Mouse (Mus musculus) retina, postnatal 7 days (tissue): ENCODE data around the gene Tardbp.

ENCODE experiments used
- DNase-seq: peaks from one replicate; pipeline ENCODE4 v3.0.0-alpha.2; 2012; ENCODE audit warnings: low read depth, low spot score

The Tardbp gene

DNA sequence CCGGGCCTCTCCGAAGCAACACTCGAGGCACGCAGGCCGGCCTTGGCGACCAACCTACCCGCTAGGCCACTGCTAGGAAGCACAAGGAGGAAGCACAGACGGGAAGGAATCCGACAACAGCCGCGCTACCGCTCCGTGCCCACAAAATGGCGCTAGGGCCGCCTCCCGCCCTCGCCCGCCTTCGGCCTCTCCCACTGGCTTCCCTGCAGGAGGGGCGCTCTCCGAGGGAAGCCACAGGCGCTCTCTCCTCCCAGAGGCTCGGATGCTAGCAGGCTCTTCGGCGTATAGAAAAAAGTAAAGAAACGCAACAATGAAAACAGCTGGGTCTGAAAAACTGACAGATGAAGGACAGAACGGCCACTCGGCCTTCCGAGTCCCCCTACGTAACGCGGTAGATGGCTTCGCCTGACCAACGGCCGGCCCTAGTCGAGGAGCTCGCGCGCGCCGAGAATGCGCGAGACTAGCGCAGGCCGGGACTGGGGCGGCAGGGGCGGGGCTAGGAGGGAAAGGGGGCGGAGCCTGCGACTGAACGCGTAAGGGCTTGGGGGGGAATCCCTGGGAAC, at the start of gene Tardbp:
TSS of gene Tardbp (minus strand) at position 397 of the 563 bp plus-strand sequence.
- peak; percentile 91 for DNase-seq

DNA sequence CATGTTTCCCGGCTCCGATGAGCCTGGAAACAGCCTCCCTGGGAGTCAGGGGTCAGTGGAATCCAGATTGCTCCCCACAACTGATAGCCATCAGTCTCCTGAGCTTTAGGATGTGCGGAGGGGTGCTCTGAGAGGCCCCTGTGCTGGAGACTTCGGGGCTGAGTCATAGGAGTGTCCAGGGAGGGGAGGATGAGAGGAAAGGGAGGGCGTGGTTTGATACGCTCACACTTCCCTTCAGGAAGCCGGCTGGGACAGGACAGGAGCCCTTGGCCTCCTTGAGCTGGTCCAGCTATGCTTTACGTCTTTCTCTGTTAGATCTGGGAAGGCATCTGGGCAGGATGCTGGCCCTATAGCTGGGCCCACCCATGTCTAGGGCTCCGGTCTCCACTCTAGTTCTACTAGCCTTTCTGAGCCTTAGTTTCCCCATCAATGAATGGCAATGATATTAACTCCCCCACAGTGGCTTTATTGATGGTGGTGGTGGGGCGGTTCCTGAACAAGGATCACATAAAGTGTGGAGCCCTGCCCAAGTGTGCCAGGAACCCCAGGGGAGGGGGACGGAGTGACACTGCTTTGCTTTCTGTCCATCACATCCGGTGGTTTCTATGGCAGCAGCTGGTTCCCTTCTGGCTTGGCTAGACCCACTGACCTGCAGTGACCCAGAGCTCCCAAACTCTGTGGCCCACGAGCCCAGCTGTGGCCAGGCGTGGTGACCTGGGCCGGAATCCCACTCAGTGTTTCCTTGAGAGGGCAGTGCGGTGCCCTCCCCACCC, 49.6 kb upstream of the Tardbp start:
- DNase-seq, result no peak

DNA sequence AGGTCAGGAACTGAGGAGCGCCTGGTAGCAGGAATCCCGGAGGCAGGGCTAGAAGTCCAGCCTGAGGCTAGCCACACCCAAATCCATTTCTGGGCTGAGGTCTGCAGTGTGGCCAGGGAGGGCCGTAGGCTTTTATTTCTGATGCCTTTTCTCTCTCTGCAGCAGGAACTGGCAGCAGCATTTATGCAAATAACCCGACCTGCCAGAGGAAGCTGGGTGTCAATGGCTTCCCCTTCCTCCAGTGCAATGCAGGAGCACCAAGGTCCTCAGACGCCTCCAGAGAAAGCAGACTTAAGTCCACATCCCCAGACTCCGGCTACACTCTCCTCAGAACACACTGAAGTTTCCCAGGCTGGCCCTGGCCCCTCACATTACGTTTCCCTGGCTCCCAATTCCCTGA, 48.2 kb upstream of the Tardbp start:
- no peak for DNase-seq

DNA sequence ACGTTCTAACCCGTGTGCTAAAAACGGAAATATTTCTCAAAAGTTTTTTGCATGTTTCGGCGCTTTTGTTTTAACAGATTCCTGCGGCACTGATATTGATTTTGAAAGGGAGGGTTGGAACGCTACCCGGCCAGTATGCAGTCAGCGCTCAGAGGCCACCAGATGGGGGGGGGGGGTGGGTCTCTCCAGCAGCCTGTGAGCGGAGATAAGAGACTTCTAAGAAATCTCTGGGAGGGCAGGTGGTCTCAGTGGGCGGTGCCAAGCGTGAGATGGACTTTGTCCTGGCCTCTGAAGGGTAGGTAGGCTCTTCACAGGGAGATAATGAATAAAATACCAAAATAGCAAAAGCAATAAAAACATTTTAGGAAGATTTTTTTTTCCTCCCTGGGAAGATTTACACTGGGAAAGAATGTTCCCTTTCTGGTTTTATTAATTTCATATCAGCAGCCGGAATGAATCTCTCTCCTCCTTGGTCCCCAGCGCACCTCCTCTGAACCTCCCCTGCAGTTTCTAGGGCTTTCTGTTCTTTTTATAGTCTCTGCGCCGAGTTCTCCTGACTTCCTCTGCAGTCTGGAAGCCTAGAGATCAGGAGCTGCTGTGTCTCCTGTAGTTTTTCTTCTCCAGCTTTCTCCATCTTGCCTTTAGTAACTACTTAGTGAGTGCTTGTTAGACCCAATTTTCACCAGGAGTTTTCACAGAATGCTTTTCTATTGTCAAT, 44.6 kb upstream of the Tardbp start:
- DNase-seq, result no peak

DNA sequence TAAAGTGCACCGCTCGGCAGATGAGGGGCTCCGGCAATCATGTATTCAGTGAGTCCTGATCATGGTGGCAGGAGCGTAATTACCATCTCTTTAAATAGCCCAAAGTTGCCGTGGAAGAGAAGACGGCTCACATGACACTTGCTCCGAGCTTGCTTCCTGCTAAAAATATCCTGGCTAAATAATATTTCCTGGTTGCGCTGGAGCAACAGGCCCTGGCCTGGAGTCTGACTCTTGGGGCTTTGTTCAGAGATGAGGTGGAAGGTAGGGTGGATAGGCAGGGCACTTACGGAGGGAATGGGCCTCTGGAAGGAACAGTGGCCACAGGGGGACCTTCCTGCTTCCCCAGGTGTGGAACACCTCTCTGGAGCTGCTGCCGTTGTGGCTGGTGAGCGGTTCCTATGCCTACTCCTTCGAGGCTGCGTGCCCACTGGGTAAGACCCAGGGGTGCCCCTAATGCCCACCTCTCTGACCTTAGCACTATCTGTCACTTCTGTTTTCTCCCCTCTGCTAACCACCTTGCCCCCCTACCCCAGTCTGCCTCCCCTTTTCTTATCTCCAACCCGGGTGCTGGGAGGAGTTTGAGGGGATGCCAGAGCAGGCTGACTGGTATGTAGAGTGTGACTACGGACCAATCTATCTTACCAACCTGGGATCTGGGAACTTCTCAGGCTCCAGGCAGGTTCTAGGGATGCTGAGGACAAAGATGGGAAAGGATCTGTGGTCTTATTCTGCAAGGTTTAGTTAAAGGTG, 40.4 kb upstream of the Tardbp start:
- DNase-seq, result no peak

DNA sequence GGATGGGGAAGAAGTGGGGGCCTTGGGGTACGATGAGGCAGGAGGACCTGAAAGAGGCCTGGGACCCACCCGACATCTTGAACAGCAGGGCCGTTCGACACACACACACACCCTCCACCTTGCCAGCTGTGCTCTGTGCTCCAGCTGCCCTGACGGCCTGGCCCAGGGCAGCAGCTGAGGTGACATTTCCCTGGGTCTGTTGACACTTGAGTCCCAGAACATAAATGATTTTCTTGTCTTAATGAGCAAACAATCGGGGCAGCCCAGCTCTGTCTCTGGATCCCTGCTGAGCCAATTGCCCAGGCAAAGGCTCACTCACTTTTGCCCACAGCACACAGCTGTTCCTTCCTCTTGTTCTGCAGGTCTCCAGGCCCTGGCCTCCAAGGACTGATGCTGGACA, 37.2 kb upstream of the Tardbp start:
- no peak for DNase-seq

DNA sequence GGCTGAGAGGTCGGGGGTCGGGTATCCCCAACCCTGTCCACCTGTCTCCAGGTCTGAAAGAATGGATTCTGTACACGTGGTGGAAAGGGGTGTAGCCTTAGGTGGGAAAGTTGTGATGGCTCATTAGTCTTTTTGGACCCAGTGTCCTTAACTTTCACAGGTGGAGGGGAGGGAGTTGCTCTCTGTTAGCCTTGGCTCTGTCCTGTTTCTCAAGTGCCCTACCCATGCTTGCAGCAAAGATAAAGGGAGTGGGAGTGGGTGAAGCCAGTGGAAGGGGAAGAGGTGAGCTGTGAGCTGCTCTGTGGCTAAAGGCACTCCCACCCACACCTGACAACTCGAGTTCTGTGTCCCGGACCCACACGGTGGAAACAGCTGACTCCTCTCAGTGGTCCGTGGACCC, 36.5 kb upstream of the Tardbp start:
- no peak for DNase-seq

DNA sequence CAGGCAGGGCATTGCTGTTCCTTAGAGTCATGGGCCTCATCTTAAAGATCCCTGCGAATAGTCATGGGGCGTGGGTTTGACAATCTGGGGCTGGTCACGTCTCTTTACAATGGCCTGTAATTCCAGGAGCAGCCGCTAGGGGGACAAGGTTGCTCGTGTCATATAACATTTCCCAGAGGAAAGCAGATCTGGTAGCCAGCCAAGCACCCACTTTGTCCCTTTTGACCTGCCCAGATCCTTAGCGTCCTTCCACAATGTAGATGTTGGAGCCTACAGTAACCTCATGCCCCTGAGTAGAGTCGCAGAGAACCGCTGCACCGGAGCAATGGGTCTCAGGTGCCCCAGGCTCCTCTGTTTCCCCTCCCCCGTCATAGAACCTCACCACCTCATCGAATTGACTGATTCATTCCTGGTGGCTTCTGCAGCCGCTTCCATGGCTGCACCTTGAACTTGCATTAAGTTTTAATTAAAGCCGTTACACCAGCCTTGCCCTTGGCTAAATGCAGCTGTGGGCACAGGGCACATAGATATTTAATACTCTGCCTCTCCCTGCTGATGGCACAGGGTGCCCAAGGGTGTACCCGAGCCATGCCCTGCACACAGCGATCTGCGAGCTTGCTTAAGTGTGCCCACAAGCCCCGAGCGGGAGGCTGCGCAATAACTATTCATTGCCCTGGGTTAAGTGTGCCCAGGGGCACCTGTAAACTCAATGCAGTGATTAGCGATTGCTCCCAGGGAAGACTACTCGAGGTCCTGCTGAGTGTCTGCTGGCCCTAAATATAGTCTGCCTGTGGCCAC, 35.5 kb upstream of the Tardbp start:
- DNase-seq, result peak; percentile 65

DNA sequence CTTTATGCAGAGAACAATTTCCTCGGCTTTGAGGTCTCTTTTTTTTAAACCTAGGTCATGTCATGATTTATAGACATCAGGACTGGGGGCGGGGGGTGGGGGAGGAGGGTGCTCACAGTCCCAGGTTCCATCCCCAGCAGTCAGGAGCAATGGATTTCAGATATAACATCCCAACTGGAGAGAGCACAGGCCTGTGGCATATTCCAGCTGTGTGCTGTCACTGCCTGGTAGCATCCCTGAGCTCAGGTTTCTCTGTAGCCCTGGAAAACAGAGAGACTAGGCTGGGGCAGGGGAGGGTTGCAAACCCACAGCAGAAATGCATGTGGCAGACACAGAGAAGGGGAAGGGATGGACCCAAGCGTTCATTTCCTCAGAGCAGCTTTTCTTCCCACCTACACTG, 33.4 kb upstream of the Tardbp start:
- DNase-seq, result no peak

DNA sequence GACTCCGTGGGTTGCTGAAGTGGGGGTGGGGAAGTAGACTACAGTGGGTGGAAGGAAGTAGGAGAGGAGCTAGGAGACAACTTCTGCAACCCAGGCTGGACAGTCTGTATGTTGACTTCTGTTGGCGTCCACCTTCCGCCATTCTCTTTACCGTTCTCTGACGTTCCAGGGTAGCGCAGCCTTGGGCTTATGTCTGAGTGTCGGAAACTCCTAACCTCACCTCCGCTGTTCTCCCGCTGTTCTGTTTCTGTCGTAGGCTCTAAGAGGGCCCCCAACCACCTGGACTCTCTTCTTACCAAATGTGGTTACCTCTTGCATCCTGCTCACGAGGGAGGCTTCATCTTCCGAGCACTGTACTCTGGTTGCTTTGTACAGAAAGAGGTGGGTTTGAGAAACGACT, 31.0 kb upstream of the Tardbp start:
- DNase-seq, result no peak

DNA sequence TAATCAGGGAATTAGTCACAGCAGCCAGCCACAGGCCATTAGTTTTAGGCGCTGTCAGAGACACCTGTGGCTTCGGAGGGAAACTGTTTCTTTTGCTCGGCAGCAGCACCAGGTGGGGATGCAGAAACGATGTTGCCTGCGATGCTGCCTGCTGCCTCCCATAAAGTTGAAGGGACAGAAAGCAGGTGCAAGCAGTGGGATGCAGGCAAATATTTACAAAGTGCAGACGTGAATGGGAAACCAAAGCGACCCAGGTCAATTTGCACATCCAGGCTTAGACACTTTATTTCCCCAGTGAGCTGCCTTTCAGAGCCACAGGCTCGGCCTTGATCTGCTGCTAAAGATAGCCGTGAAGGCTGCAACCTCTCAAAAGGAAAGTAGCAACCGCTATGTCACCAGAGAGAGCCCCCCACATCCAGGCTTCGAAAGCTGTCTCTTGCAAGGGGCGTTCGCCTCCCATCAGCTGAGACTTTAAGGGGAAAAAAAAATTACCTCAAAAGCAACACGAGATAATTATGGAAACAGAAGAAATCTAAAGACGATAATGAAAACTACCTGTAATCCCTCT, 30.0 kb upstream of the Tardbp start:
- no peak for DNase-seq

DNA sequence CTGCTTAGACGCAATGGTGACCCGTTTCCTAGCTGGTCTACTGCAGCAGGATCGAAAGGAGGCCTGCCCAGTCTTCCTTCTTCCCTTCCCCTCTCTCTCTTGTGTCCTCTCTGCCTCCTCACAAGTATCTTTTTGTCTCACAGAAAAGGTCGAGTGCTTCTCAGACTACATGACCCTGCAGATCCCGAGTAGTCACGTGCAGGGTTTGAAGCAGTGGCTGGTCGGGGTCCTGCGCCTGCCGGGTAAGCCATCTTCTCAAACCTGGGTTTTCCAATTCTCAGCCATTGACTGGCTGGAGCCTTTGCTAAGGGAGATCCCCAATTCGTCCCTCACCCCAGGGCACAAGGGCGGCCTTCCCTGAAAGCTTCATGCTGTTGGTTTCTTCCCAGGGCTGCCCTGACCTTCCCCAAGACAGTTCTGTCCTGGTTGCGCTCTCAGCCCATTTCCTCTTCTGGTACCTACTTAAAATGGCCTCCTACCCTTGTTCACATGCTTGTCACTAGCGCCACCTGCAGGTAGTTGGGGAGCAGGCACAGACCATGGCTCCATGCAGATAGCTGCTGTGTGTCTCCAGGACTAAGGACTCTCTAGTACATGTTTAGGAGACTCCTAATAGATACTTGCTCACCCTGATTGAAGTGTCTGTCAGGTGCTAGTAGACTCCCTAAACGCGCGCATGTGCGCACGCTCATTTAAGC, 28.0 kb upstream of the Tardbp start:
- DNase-seq, result no peak

DNA sequence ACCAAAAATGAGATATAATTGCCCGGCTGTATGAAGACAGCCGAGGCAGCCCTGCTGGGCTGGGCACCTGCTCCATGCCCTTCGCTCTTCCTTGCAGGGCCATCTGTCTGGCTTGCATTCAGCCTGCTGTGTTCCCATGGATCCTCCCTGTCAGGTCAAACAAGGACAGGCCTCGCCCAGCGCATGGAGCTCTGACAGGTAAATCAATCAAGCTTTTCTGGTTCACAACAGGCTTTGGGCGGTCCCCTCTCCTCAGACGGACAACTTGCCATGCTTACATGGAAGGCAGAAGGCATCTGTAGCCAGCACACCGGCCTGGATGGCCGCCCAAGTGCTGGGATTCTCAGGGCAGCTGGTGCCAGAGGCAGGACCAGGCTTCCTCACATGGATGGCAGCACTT, 24.2 kb upstream of the Tardbp start:
- DNase-seq, result no peak

DNA sequence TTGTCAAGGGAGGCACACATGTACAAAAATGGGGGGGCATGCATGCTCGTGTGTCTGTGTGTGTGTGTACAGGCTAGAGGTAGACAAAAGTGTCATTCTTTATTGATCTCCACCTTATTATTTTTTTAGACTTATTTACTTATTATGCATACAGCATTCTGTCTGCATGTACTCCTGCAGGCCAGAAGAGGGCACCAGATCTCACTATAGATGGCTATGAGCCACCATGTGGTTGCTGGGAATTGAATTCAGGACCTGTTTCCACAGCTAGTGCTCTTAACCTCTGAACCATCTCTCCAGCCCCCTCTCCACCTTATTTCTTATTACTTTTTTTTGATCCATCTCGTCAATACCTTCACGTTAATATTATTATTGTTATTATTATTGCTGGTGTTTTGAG, 22.5 kb upstream of the Tardbp start:
- no peak for DNase-seq

DNA sequence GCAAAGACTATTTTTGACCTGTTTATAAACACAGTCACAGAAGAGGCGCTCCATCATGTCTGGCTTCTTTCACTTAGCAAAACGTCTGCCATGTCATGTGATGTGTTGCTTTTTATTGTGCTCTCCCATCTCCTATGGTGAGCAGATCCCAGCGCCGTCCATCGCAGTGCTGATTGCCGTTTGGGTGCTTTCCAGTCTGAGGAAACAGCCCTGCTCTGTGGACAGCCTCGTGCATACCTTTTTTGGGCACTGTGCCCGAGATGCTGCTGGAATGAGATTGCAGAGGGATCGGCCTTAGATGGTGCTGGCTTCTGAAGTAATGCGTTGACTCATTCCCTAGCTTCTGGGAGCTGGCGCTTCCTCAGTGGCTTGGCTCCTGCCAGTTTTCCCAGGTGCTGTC, 19.8 kb upstream of the Tardbp start:
- no peak for DNase-seq

DNA sequence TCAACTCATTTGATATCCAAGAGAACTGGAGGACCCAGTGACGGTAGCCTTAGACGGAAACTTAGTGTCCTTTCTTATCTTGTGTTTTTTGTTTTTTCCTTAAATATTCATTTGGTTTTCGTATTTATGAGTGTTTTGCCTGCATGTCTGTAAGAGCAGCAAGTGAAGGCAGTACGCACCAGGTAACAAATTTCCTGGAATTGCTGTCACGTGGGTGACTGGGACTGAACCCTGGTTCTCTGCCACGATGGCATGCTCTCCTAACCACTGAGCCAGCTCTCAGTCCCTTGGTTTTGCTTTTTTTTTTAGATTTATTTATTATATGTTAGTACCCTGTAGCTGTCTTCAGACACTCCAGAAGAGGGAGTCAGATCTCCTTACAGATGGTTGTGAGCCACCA, 18.1 kb upstream of the Tardbp start:
- DNase-seq, result no peak

DNA sequence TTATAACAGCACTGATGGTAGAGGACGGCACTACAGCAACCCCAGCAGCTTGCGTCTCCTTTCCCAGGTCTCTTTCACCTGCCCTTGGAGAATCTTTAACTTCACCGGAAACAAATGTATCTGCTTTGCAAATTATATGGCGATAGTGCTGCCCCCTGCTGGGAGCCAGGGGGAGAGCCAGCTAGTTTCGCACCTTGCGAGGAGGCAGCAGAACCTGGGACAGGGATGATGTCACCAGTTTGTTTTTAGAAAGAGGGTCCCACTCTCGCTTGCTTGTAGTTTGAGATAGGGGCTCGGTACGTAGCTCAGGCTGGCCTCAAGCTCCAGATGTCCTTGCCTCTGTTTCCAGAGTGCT, 17.3 kb upstream of the Tardbp start:
- DNase-seq, result peak; percentile 43

DNA sequence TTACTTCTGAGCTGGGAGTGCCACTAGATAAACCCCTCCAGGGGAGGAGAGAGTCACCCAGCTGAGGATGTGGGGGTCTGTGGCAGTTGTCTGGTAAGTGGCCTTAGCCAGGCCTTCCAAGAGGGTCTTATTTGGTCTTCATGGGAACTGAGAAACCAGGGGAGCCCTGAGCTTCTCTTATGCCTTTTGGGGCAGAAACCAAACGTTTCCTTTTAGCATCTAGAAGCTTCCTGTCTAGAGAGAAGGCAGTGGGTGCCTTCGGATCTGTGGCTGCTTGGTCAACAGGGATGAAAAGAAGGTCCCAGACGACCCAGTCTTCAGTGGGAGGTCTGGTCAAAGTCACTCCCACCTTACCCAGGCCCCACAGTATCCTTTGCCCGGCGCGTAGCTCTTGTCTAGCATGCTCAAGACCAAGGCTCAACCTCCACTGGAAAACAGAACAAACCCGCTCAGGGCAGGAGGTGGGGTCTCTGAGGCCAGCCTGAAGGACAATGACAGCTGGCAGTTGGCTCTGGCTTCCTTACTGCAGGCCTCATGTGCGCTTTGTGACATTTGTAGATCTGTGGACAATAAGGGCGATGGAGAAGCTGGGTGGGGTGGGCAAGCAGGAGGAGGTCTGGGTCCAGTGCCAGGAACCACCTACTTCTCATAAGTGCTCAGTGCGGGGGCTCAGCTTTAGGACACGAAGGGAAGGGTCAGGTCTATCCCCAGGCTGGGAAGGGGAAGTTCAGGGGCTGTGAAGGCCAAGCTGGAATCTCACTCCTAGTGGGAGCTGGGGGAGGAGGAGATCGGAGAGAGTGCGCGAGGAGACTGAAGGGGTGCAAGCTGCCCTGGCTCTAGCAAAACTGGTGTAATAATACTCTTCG, 16.7 kb upstream of the Tardbp start, which contains the start of gene Gm572:
TSS of gene Gm572 (plus strand) at position 27 of the 866 bp plus-strand sequence.
- DNase-seq, result no peak

DNA sequence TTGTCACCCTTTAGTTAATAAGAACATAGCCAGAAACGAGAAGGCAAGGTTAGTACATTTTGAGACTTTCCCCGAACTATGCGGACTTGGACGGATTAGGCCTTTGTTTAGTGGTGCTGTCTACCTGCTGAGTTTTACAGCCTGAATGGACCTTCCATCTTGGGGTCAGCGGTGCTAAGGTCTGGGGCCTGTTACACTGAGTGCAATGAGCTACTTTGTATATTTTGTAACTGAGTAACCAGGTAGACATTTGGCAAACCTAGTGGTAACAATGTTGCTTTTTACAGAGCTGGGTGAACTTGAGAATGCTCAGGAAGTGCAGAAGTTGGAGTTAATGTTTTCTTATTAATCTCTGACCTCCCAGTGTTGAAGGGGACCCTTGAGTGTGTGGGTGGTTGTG, 14.3 kb upstream of the Tardbp start:
- DNase-seq, result no peak

DNA sequence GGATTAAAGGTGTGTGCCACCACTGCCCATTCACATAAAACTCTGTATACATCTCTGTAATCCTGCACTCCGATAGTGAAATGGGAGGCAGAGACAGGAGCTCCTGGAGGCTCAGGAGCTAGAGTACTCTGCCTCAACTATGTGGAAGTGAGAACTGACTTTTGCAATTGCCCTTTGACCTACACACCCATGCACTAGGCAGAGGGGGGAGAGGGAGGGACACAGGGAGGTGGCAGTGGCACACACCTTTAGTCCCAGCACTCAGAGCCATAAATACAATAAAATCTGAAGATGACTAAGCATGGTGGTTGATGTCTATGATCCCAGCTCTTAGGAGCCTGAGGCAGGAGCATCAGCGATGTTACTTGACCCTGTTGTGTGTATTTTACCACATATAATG, 12.6 kb upstream of the Tardbp start:
- DNase-seq, result no peak
